Mouse (Mus musculus) CH12.LX (cell line): ENCODE results near the gene Iqgap1. TPM values are rescaled to one million over a fixed set of nuclear protein-coding genes. Genes with fewer than 3 reads are reported as not detected.

ENCODE experiments used
- DNase-seq: peaks from one replicate; pipeline ENCODE4 v3.0.0-alpha.2; 2013; ENCODE audit errors: extremely low read depth
- H3K27ac ChIP-seq: 2 replicates; pipeline ENCODE4 v1.5.1; 2012; ENCODE audit warnings: low read depth, mild to moderate bottlenecking, control low read depth, moderate library complexity; ENCODE audit not compliant: insufficient read depth
- H3K27me3 ChIP-seq: replicated peaks from 2 replicates; pipeline ENCODE3; 2012; ENCODE audit warnings: inconsistent platforms
- H3K36me3 ChIP-seq, 2 experiments: replicated peaks in 1 of 2; 2 replicates each; pipeline versions ENCODE3 to v1.6.1; 2012; ENCODE audit warnings: inconsistent platforms in 1 of 2, low read length in 1 of 2, mild to moderate bottlenecking in 1 of 2, mixed read lengths in 1 of 2, moderate library complexity in 1 of 2; ENCODE audit not compliant: control insufficient read depth in 1 of 2, insufficient read depth in 1 of 2
- H3K4me1 ChIP-seq, 2 experiments: 2 replicates each; pipeline ENCODE4 v1.6.1; 2012; ENCODE audit warnings: inconsistent platforms in 1 of 2, moderate library complexity in 1 of 2; ENCODE audit not compliant: insufficient read depth in 2 of 2, control insufficient read depth in 1 of 2
- H3K4me2 ChIP-seq: 2 replicates; pipeline ENCODE4 v1.6.1; 2012; ENCODE audit warnings: low read depth, mild to moderate bottlenecking, control low read depth; ENCODE audit not compliant: poor library complexity, insufficient read depth, severe bottlenecking
- H3K4me3 ChIP-seq, 3 experiments: fragments of 150-350 bp in 1 of 3; sonication (generic) in 1 of 3; replicated peaks in 1 of 3; 2 replicates each; pipeline versions ENCODE3 to v1.5.1; 2011 to 2012; ENCODE audit warnings: low read depth in 2 of 3, low read length in 2 of 3, mild to moderate bottlenecking in 2 of 3, moderate library complexity in 2 of 3, control low read depth in 1 of 3, improper control_type of control experiment in 1 of 3, inconsistent platforms in 1 of 3, mixed read lengths in 1 of 3; ENCODE audit not compliant: poor library complexity in 1 of 3
- H3K79me2 ChIP-seq: replicated peaks from 2 replicates; pipeline ENCODE4 v1.6.1; 2012; ENCODE audit warnings: mild to moderate bottlenecking, moderate library complexity; ENCODE audit not compliant: control insufficient read depth, poor library complexity, insufficient read depth, severe bottlenecking; ENCODE audit errors: extremely low read depth
- H3K9ac ChIP-seq: 2 replicates; pipeline ENCODE4 v1.6.1; 2012; ENCODE audit warnings: low read depth, mild to moderate bottlenecking, control low read depth, moderate library complexity; ENCODE audit not compliant: insufficient read depth
- H3K9me3 ChIP-seq: replicated peaks from 2 replicates; pipeline ENCODE3; 2012; ENCODE audit warnings: low read length, inconsistent platforms, mixed read lengths
- BHLHE40 ChIP-seq: IDR thresholded peaks from 2 replicates; pipeline ENCODE4 v1.6.1; 2011; ENCODE audit warnings: mild to moderate bottlenecking, low read depth, low read length, improper control_type of control experiment
- CHD1 ChIP-seq: IDR thresholded peaks from 2 replicates; pipeline ENCODE4 v1.6.1; 2012; ENCODE audit warnings: low read depth, low read length, improper control_type of control experiment, inconsistent platforms
- EP300 ChIP-seq: IDR thresholded peaks from 2 replicates; pipeline ENCODE4 v1.6.1; 2011; ENCODE audit warnings: low read length, improper control_type of control experiment
- ETS1 ChIP-seq: conservative IDR thresholded peaks from 2 replicates; pipeline ENCODE4 v1.6.1; 2012; ENCODE audit warnings: low read depth, mild to moderate bottlenecking, inconsistent platforms, low read length, improper control_type of control experiment, moderate library complexity
- HCFC1 ChIP-seq: IDR thresholded peaks from 2 replicates; pipeline ENCODE4 v1.6.1; 2012; ENCODE audit warnings: low read depth, mild to moderate bottlenecking, inconsistent platforms, low read length, improper control_type of control experiment
- IRF4 ChIP-seq: IDR thresholded peaks from 2 replicates; pipeline ENCODE4 v1.6.1; 2014; ENCODE audit warnings: low read depth, mild to moderate bottlenecking, inconsistent platforms, low read length, improper control_type of control experiment
- JUN ChIP-seq: IDR thresholded peaks from 2 replicates; pipeline ENCODE4 v1.6.1; 2011; ENCODE audit warnings: low read depth, mild to moderate bottlenecking, low read length, improper control_type of control experiment, moderate library complexity; ENCODE audit not compliant: insufficient read depth
- JUND ChIP-seq: conservative IDR thresholded peaks from 2 replicates; pipeline ENCODE4 v1.6.1; 2011; ENCODE audit warnings: low read depth, low read length, improper control_type of control experiment
- KAT2A ChIP-seq: IDR thresholded peaks from 2 replicates; pipeline ENCODE4 v1.6.1; 2012; ENCODE audit warnings: low read length, improper control_type of control experiment, inconsistent platforms; ENCODE audit not compliant: insufficient replicate concordance
- MAX ChIP-seq: IDR thresholded peaks from 2 replicates; pipeline ENCODE4 v1.6.1; 2011; ENCODE audit warnings: low read length, improper control_type of control experiment
- MEF2A ChIP-seq: IDR thresholded peaks from 2 replicates; pipeline ENCODE4 v1.6.1; 2014; ENCODE audit warnings: low read depth, mild to moderate bottlenecking, inconsistent platforms, low read length, improper control_type of control experiment, borderline replicate concordance
- PAX5 ChIP-seq: IDR thresholded peaks from 2 replicates; pipeline ENCODE4 v1.6.1; 2012; ENCODE audit warnings: low read length, inconsistent platforms, mixed read lengths
- POLR2A ChIP-seq: IDR thresholded peaks from 2 replicates; pipeline ENCODE4 v1.6.1; 2011; ENCODE audit warnings: low read depth, mild to moderate bottlenecking, improper control_type of control experiment, low read length
- POLR2AphosphoS2 ChIP-seq: IDR thresholded peaks from 2 replicates; pipeline ENCODE4 v1.6.1; 2011; ENCODE audit warnings: low read depth, low read length, improper control_type of control experiment
- RAD21 ChIP-seq: IDR thresholded peaks from 2 replicates; pipeline ENCODE4 v1.6.1; 2011; ENCODE audit warnings: low read depth, mild to moderate bottlenecking, low read length, improper control_type of control experiment, moderate library complexity
- TCF12 ChIP-seq: IDR thresholded peaks from 2 replicates; pipeline ENCODE4 v1.6.1; 2014; ENCODE audit warnings: low read depth, mild to moderate bottlenecking, inconsistent platforms, low read length, improper control_type of control experiment
- USF2 ChIP-seq: conservative IDR thresholded peaks from 2 replicates; pipeline ENCODE4 v1.6.1; 2011; ENCODE audit warnings: low read depth, low read length, improper control_type of control experiment
- ZC3H11A ChIP-seq: IDR thresholded peaks from 2 replicates; pipeline ENCODE4 v1.6.1; 2012; ENCODE audit warnings: low read depth, mild to moderate bottlenecking, inconsistent platforms, low read length, improper control_type of control experiment
- dilution Hi-C: fragments of 300-500 bp; cut with MboI; formaldehyde crosslinking; loops from 2 replicates; pipeline ENCODE4 v1.14.3; 2020; ENCODE audit warnings: low sequenced_read_pairs; ENCODE audit not compliant: extremely low pct_unique_long_range_greater_than_20kb, extremely low pct_ligation_motif_present
- in situ Hi-C: fragments of 300-500 bp; cut with MboI; formaldehyde crosslinking; loops from 3 replicates; pipeline ENCODE4 v1.14.3; 2019; ENCODE audit warnings: low sequenced_read_pairs, low pct_ligation_motif_present, low pct_unique_long_range_greater_than_20kb, mixed read lengths
- polyA plus RNA-seq: library from polyadenylated mRNA; unstranded; fragments of >175 nt; gene quantifications from 2 replicates; pipeline ENCODE4 v1.2.1, GENCODE M21; 2012; ENCODE audit warnings: low read depth; ENCODE audit not compliant: insufficient read length
- total RNA-seq, 2 experiments: library from RNA; depleted of rRNA; stranded (reverse); fragments of 300-350 nt in 1 of 2; fragments of >200 nt in 1 of 2; gene quantifications; 2 replicates each; pipeline ENCODE4 v1.2.3; 2012 to 2014

Iqgap1 gene
- total and polyA plus RNA-seq, 3 experiments, result 49.6 to 126 (median 77.0) TPM

- TF ChIP-seq JUND (no peak), BHLHE40 (no peak), TCF12 (no peak), JUN (no peak), ETS1 (no peak), USF2 (no peak), MEF2A (no peak)
- in situ Hi-C loops (no loop called here), dilution Hi-C loops (no loop called here)
- Histone ChIP-seq H3K4me1 (peaks cover 3 to 13% of the 10 kb centered on the region in 2 experiments; a peak in 3 of 4 replicates), H3K36me3 (no peaks in the 10 kb centered on the region), H3K4me3 (no peak overlapping the region), H3K9ac (no peak overlapping the region), H3K27ac (no peak overlapping the region), H3K4me2 (no peak overlapping the region), H3K79me2 (no peaks in the 10 kb centered on the region), H3K9me3 (no peaks in the 10 kb centered on the region), H3K27me3 (no peaks in the 10 kb centered on the region)
- DNase-seq, result no peak
Observed at GRCm38 (mm10) chr7:80698940-80699339, 126.8 kb downstream of the Iqgap1 start.

- no peaks in the 10 kb centered on the region for H3K79me2 ChIP-seq
- in situ Hi-C loops, result no loop called here
- TF ChIP-seq MEF2A (no peak), MAX (no peak), CHD1 (no peak), POLR2AphosphoS2 (no peak), ETS1 (no peak), PAX5 (no peak), HCFC1 (no peak), POLR2A (no peak)
- TF ChIP-seq, all 38 proteins: peak for 0
- Histone ChIP-seq H3K4me1 (peaks cover 3 to 13% of the 10 kb centered on the region in 2 experiments; a peak in 3 of 4 replicates), H3K36me3 (no peaks in the 10 kb centered on the region), H3K4me3 (no peak overlapping the region), H3K4me2 (no peak overlapping the region), H3K9ac (no peak overlapping the region), H3K27me3 (no peaks in the 10 kb centered on the region), H3K9me3 (no peaks in the 10 kb centered on the region), H3K27ac (no peak overlapping the region)
- no peak for DNase-seq
- dilution Hi-C loops, result no loop called here
Observed at GRCm38 (mm10) chr7:80697859-80698258, 127.9 kb downstream of the Iqgap1 start.

DNA sequence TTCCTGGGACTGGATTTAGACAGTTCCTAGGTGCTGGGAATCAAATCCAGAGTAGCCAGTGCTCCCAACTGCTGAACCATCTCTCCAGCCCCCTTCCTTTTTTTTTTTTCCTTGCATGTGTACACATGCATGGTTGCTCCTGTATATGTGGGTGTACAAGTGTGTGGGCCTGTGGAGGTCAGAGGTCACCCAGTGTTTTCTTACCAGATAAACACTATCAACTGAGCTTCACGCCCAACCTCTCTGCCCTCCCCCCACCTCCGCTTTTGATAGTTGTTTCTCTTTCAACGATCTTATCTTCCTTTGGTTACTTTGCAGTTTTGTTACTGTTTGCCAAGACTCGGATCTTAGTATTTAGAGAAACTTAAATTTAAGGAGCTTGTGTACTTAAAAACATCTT is 128.9 kb downstream of the Iqgap1 start:
- no peaks in the 10 kb centered on the region for H3K79me2 ChIP-seq
- H3K4me3 ChIP-seq, result no peak overlapping the region
- dilution Hi-C loops (no loop called here), in situ Hi-C loops (no loop called here)
- TF ChIP-seq KAT2A (no peak), IRF4 (no peak), RAD21 (no peak), BHLHE40 (no peak), ZC3H11A (no peak), EP300 (no peak), HCFC1 (no peak), TCF12 (no peak), JUN (no peak)
- H3K9ac ChIP-seq, result no peak overlapping the region
- H3K27me3 ChIP-seq, result no peaks in the 10 kb centered on the region
- H3K4me1 ChIP-seq, result peaks cover 0 to 13% of the 10 kb centered on the region in 2 experiments; a peak in 2 of 4 replicates
- no peak for DNase-seq
- no peak overlapping the region for H3K27ac ChIP-seq
- no peaks in the 10 kb centered on the region for H3K9me3 ChIP-seq
- no peaks in the 10 kb centered on the region for H3K36me3 ChIP-seq
- H3K4me2 ChIP-seq, result no peak overlapping the region
